Mouse (Mus musculus) inflammation-experienced regulatory T-cells, adult 6 months (primary cell): Measurements from ENCODE around the gene Nanos2. TPM values are rescaled to one million over a fixed set of nuclear protein-coding genes. Genes with fewer than 3 reads are reported as not detected.

ENCODE experiments used
- ATAC-seq: one replicate; pipeline ENCODE4 v1.8.0; 2017
- polyA plus RNA-seq, 3 experiments: library from polyadenylated mRNA; unstranded; fragments of 100-300 nt; shearing (Covaris generic); gene quantifications; one replicate each; pipeline ENCODE4 v1.2.1; 2017

Gene Nanos2
- polyA plus RNA-seq, 3 experiments from 2014 or later = not detected

- ATAC-seq = no peak
Measured at GRCm38 (mm10) chr7:19022189-19022958, 35.2 kb downstream of the Nanos2 start.

DNA sequence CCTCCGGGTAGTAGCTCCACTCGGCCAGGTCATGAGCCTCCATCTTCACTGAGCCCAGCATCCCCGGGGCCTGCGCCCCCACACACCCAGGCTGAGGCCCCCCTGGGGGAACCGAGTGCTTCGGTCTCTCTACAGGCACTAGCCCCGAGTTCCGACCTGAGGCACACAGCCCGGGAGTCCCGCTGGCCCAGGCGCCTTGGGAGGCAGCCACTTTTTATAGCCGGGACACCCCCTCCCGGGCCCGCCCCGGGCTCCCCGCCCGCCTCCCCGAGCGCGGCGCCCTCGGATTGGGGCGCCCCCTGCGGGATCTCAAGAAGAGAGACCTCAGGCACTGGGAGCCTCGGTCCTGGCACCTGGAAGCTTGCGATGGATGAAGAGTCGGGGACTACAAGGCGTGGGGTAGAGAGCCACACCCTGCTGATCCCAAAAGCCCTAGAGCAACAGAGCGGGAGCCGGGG, 36.2 kb downstream of the Nanos2 start, which contains the start of gene Foxa3:
TSS of gene Foxa3 (minus strand) at position 182 of the 458 bp plus-strand sequence.
- ATAC-seq = peak; percentile 23

- ATAC-seq = peak; percentile 95
Measured at GRCm38 (mm10) chr7:19024096-19024506, 36.9 kb downstream of the Nanos2 start, which contains the start of gene Sympk. Gene Sympk (plus strand): TSS chr7:19024377.

- no peak for ATAC-seq
Measured at GRCm38 (mm10) chr7:19024581-19025255, 37.5 kb downstream of the Nanos2 start.

GRCm38 (mm10) chr7:19028067-19028466, 40.9 kb downstream of the Nanos2 start:
- ATAC-seq = no peak

DNA sequence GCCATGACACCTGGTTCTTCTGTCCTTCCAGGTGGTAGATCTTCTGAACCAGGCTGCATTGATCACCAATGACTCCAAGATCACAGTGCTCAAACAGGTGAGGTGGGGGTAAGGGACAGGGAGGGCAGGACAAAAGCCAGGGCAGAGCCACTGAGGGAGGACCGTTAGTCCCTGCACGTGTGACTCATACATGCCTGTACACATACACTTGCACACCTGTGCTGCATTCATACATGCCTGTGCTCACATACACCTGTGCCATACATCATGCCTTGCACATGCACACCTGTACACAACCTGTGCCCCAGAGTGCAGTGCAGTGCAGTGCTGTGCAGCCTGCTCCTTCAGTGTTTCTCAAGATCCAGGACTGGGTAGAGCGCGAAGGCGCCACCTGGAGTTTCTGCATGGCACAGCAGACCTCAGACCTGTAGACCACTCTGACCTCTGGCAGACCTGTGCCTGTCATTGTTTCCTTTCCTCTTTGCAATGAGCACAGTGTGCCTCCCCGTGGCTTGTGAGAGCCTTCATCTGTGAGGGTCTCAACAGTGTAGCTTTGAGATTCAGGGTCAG, 42.0 kb downstream of the Nanos2 start:
- ATAC-seq = peak; percentile 66

DNA sequence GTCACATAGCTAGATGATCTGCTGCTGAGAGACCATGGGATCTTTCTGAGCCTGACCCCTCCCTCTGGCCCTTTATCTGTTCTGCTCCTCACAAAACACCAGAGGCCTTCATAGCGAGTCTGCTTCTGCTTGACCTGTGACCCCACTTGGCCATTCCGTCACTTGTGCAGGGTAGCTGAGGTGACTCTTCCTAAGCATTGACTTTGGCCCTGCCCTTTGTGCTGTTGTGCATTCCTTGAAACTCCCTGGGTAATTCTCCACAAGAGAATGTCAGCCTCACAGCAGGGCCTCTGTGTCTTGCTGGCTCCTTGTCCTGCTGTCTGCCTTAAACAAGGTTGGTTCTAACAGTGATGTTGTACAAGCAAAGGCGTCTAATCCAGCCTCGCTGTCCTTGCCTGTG, 44.4 kb downstream of the Nanos2 start:
- no peak for ATAC-seq

Other genes with a start within 250 kb of the Nanos2 start
- gene Psg19, start 188.9 kb upstream of the Nanos2 start, polyA plus RNA-seq = not detected
- gene Psg17, start 165.8 kb upstream of the Nanos2 start, polyA plus RNA-seq = not detected
- gene Mill2, start 147.4 kb upstream of the Nanos2 start, polyA plus RNA-seq = under 1 TPM; 0.57 to 0.67 (median 0.58) TPM
- 100 to 1,000 TPM; 200 to 462 (median 264) TPM for gene Pglyrp1, start 116.1 kb upstream of the Nanos2 start, polyA plus RNA-seq
- gene Ccdc61, start 77.0 kb upstream of the Nanos2 start, polyA plus RNA-seq = 1 to 10 TPM; 5.8 to 8.6 (median 6.7) TPM
- gene Nova2, start 61.5 kb upstream of the Nanos2 start, polyA plus RNA-seq = under 1 TPM in 1 of 3 experiments, not detected in 2; 0.05 TPM
- 1 to 10 TPM; 2.1 to 2.7 (median 2.6) TPM for gene Mypop, start 3.8 kb downstream of the Nanos2 start, polyA plus RNA-seq
- 1 to 10 TPM; 1.1 to 2.6 (median 1.9) TPM for gene Irf2bp1, start 16.6 kb downstream of the Nanos2 start, polyA plus RNA-seq
- gene Foxa3, start 36.1 kb downstream of the Nanos2 start, polyA plus RNA-seq = not detected
- gene Sympk, start 37.0 kb downstream of the Nanos2 start, polyA plus RNA-seq = 10 to 100 TPM in 1 of 3 experiments, 1 to 10 TPM in 2; 8.2 to 12.2 (median 9.2) TPM
- gene Rsph6a, start 67.3 kb downstream of the Nanos2 start, polyA plus RNA-seq = not detected
- under 1 TPM in 1 of 3 experiments, not detected in 2; 0.27 TPM for gene Dmwd, start 88.8 kb downstream of the Nanos2 start, polyA plus RNA-seq
- not detected for gene Dmpk, start 96.4 kb downstream of the Nanos2 start, polyA plus RNA-seq
- 1 to 10 TPM in 2 of 3 experiments, under 1 TPM in 1; 0.15 to 1.2 (median 1.0) TPM for gene Six5, start 107.2 kb downstream of the Nanos2 start, polyA plus RNA-seq
- gene Gm4969, start 131.0 kb downstream of the Nanos2 start, polyA plus RNA-seq = under 1 TPM in 1 of 3 experiments, not detected in 2; 0.11 TPM
- gene Fbxo46, start 132.5 kb downstream of the Nanos2 start, polyA plus RNA-seq = 10 to 100 TPM; 18.3 to 20.6 (median 20.0) TPM
- 10 to 100 TPM in 1 of 3 experiments, 1 to 10 TPM in 2; 7.7 to 10.0 (median 8.5) TPM for gene Qpctl, start 161.9 kb downstream of the Nanos2 start, polyA plus RNA-seq
- gene Snrpd2, start 162.3 kb downstream of the Nanos2 start, polyA plus RNA-seq = 10 to 100 TPM; 73.5 to 94.3 (median 75.9) TPM
- gene Gipr, start 178.7 kb downstream of the Nanos2 start, polyA plus RNA-seq = not detected
- gene Eml2, start 189.0 kb downstream of the Nanos2 start, polyA plus RNA-seq = 10 to 100 TPM; 10.2 to 16.5 (median 16.5) TPM
- gene Gpr4, start 225.1 kb downstream of the Nanos2 start, polyA plus RNA-seq = under 1 TPM in 1 of 3 experiments, not detected in 2; 0.13 TPM
- gene Opa3, start 240.9 kb downstream of the Nanos2 start, polyA plus RNA-seq = 10 to 100 TPM; 14.3 to 20.8 (median 16.6) TPM